Mouse (Mus musculus): ENCODE measurements around the gene Trim80.
A peak's percentile ranks its signal among the peaks of the same experiment; 100 is the strongest.

DNA sequence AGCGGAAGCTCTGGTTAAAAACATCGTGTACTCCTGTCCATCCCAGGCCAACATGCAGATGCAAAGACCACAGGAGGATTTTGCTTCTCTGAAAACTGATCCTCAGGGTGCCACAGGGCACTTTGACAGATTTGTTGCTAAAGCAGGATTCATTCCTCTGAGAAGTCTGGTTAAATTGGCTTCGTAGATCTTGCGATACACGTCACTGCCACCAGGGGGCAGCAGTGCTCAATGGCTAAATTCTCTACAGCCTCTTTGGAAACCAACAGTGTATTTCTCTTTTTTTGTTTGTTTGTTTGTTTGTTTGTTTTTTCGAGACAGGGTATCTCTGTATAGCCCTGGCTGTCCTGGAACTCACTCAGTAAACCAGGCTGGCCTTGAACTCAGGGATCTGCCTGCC, 43.4 kb downstream of the Trim80 start:
- no peak for TF ChIP-seq POLR2A (IDR thresholded peaks at IDR 0.05; ENCODE audit: borderline replicate concordance, insufficient read depth, low read length)
- TF ChIP-seq CTCF (IDR thresholded peaks at IDR 0.05; ENCODE audit: borderline replicate concordance, insufficient read depth, low read depth, low read length) = peak; percentile 82
